Mouse (Mus musculus) heart, embryonic 15.5 days (tissue): Measurements from ENCODE around the gene Plekhg2. TPM values are rescaled to one million over a fixed set of nuclear protein-coding genes. Genes with fewer than 3 reads are reported as not detected.
A peak's percentile ranks its signal among the peaks of the same experiment; 100 is the strongest.

Source experiments
- ATAC-seq: fragments of 200-750 bp; cut with Nextera tagmentation; replicated peaks from 2 replicates; pipeline ENCODE4 v1.8.0; 2017; ENCODE audit warnings: low read depth, moderate TSS enrichment; ENCODE audit not compliant: insufficient number of reproducible peaks, insufficient read depth, low FRiP score
- H3K27ac ChIP-seq: fragments of 300-500 bp; sonication (generic); 2 replicates; pipeline ENCODE4 v1.5.1; 2015; ENCODE audit warnings: mild to moderate bottlenecking, inconsistent platforms
- H3K27me3 ChIP-seq: fragments of 300-500 bp; sonication (generic); 2 replicates; pipeline ENCODE4 v1.6.1; 2015; ENCODE audit warnings: inconsistent platforms
- H3K36me3 ChIP-seq: fragments of 300-500 bp; sonication (generic); 2 replicates; pipeline ENCODE4 v1.6.1; 2015; ENCODE audit warnings: mild to moderate bottlenecking, inconsistent platforms
- H3K4me1 ChIP-seq: fragments of 300-500 bp; sonication (generic); replicated peaks from 2 replicates; pipeline ENCODE4 v1.6.1; 2015; ENCODE audit warnings: inconsistent platforms
- H3K4me2 ChIP-seq: fragments of 300-500 bp; sonication (generic); 2 replicates; pipeline ENCODE4 v1.6.1; 2015; ENCODE audit warnings: inconsistent platforms, mild to moderate bottlenecking, moderate library complexity
- H3K4me3 ChIP-seq: fragments of 300-500 bp; sonication (generic); 2 replicates; pipeline ENCODE4 v1.5.1; 2015; ENCODE audit warnings: mild to moderate bottlenecking, inconsistent platforms
- H3K9ac ChIP-seq: fragments of 300-500 bp; sonication (generic); 2 replicates; pipeline ENCODE4 v1.6.1; 2015; ENCODE audit warnings: mild to moderate bottlenecking, inconsistent platforms
- H3K9me3 ChIP-seq: fragments of 300-500 bp; sonication (generic); replicated peaks from 2 replicates; pipeline ENCODE4 v1.6.1; 2016; ENCODE audit warnings: inconsistent platforms
- WGBS: fragments of 180-500 bp; shearing (Covaris S2); methylation state at CpG from one replicate; pipeline ENCODE4 v1.1.7; 2015; ENCODE audit warnings: mixed read lengths; 5-methylcytosine and 5-hydroxymethylcytosine counted together
- polyA plus RNA-seq: library from polyadenylated mRNA; unstranded; fragments of >200 nt; fragmentation: Nextera tagmentation; extraction: Ambion mirVana; gene quantifications from 2 replicates; pipeline ENCODE4 v1.2.1, GENCODE M21; 2015

Gene Plekhg2
- polyA plus RNA-seq = 34.3 and 46.7 TPM in 2 replicates

GRCm38 (mm10) chr7:28372251-28373108 lies at the start of gene Plekhg2:
TSS of gene Plekhg2 (minus strand) at chr7:28372599.
- H3K4me1 ChIP-seq = peaks cover 47% of the 10 kb centered on the region
- under 1% methylated on average over 66 of the region's 66 CpGs for WGBS
- peak; percentile 88 for ATAC-seq

GRCm38 (mm10) chr7:28419416-28419815 lies 47.0 kb upstream of the Plekhg2 start:
- Histone ChIP-seq H3K36me3 (peaks cover 61% of the 10 kb centered on the region), H3K9me3 (no peaks in the 10 kb centered on the region), H3K4me1 (peaks cover 17% of the 10 kb centered on the region), H3K4me3 (no peak overlapping the region), H3K27me3 (no peaks in the 10 kb centered on the region), H3K4me2 (no peak overlapping the region), H3K9ac (no peak overlapping the region), H3K27ac (no peak overlapping the region)
- WGBS = 91% methylated on average over 2 of the region's 2 CpGs
- no peak for ATAC-seq

More at GRCm38 (mm10) chr7:28372251-28373108, at the start of gene Plekhg2:
- no peaks in the 10 kb centered on the region for H3K9me3 ChIP-seq
- H3K4me2 ChIP-seq = peak within 1 kb of the TSS; percentile 81
- H3K36me3 ChIP-seq = peaks cover 23% of the 10 kb centered on the region
- H3K27ac ChIP-seq = peak within 1 kb of the TSS; percentile 97
- H3K27me3 ChIP-seq = no peaks in the 10 kb centered on the region
- peak within 1 kb of the TSS; percentile 74 for H3K4me3 ChIP-seq
- peak within 1 kb of the TSS; percentile 85 for H3K9ac ChIP-seq

- H3K4me3 ChIP-seq = no peak overlapping the region
- H3K4me1 ChIP-seq = peaks cover 15% of the 10 kb centered on the region
- no peaks in the 10 kb centered on the region for H3K27me3 ChIP-seq
- H3K9ac ChIP-seq = no peak overlapping the region
- H3K9me3 ChIP-seq = no peaks in the 10 kb centered on the region
- peaks cover 67% of the 10 kb centered on the region for H3K36me3 ChIP-seq
- 39% methylated on average over 8 of the region's 8 CpGs for WGBS
- peak; percentile 80 for ATAC-seq
- H3K27ac ChIP-seq = peak overlapping the region; percentile 72
- H3K4me2 ChIP-seq = no peak overlapping the region
These were observed 45.8 kb upstream of the Plekhg2 start for GRCm38 (mm10) chr7:28418096-28418670.

- H3K9me3 ChIP-seq = no peaks in the 10 kb centered on the region
- H3K4me2 ChIP-seq = no peak overlapping the region
- no peak for ATAC-seq
- peaks cover 66% of the 10 kb centered on the region for H3K36me3 ChIP-seq
- H3K9ac ChIP-seq = no peak overlapping the region
- H3K4me3 ChIP-seq = no peak overlapping the region
- H3K27ac ChIP-seq = no peak overlapping the region
- no peaks in the 10 kb centered on the region for H3K27me3 ChIP-seq
- peaks cover 15% of the 10 kb centered on the region for H3K4me1 ChIP-seq
These were observed 45.0 kb upstream of the Plekhg2 start for GRCm38 (mm10) chr7:28417368-28417767.

- H3K4me1 ChIP-seq = peaks cover 18% of the 10 kb centered on the region
- no peak overlapping the region for H3K4me2 ChIP-seq
- peaks cover 62% of the 10 kb centered on the region for H3K36me3 ChIP-seq
- H3K27ac ChIP-seq = no peak overlapping the region
- no peaks in the 10 kb centered on the region for H3K27me3 ChIP-seq
- H3K4me3 ChIP-seq = no peak overlapping the region
- ATAC-seq = no peak
- H3K9ac ChIP-seq = no peak overlapping the region
- H3K9me3 ChIP-seq = no peaks in the 10 kb centered on the region
- whole genome bisulfite sequencing = 62% methylated on average over 4 of the region's 4 CpGs
These were observed 40.4 kb upstream of the Plekhg2 start for GRCm38 (mm10) chr7:28412826-28413225.

- Histone ChIP-seq H3K9me3 (no peaks in the 10 kb centered on the region), H3K4me3 (no peak overlapping the region), H3K36me3 (peaks cover 67% of the 10 kb centered on the region), H3K4me2 (no peak overlapping the region), H3K27ac (peak overlapping the region; percentile 51), H3K4me1 (peaks cover 17% of the 10 kb centered on the region), H3K9ac (no peak overlapping the region; the same call in 1 of the 2 replicates), H3K27me3 (no peaks in the 10 kb centered on the region)
- no peak for ATAC-seq
- WGBS = 67% methylated on average over 3 of the region's 3 CpGs
These were observed 38.6 kb upstream of the Plekhg2 start for GRCm38 (mm10) chr7:28410841-28411475.

- WGBS = 58% methylated on average over 3 of the region's 3 CpGs
- H3K4me2 ChIP-seq = no peak overlapping the region
- H3K9ac ChIP-seq = no peak overlapping the region
- no peaks in the 10 kb centered on the region for H3K9me3 ChIP-seq
- no peak for ATAC-seq
- no peaks in the 10 kb centered on the region for H3K27me3 ChIP-seq
- peaks cover 92% of the 10 kb centered on the region for H3K36me3 ChIP-seq
- no peak overlapping the region for H3K4me3 ChIP-seq
- no peaks in the 10 kb centered on the region; the same call in 1 of the 2 replicates for H3K4me1 ChIP-seq
- no peak overlapping the region for H3K27ac ChIP-seq
These were observed 29.5 kb upstream of the Plekhg2 start for GRCm38 (mm10) chr7:28401942-28402341.

- H3K9me3 ChIP-seq = no peaks in the 10 kb centered on the region
- H3K27me3 ChIP-seq = no peaks in the 10 kb centered on the region
- 96% methylated on average over 1 of the region's 1 CpGs for WGBS
- ATAC-seq = no peak
- peaks cover 91% of the 10 kb centered on the region for H3K36me3 ChIP-seq
- no peak overlapping the region for H3K4me2 ChIP-seq
- H3K4me1 ChIP-seq = no peaks in the 10 kb centered on the region; the same call in 1 of the 2 replicates
- H3K9ac ChIP-seq = no peak overlapping the region
- H3K27ac ChIP-seq = no peak overlapping the region
- H3K4me3 ChIP-seq = no peak overlapping the region
These were observed 28.6 kb upstream of the Plekhg2 start for GRCm38 (mm10) chr7:28401030-28401429.

- Histone ChIP-seq H3K4me1 (peaks cover 3% of the 10 kb centered on the region), H3K4me2 (no peak overlapping the region), H3K9ac (no peak overlapping the region), H3K9me3 (no peaks in the 10 kb centered on the region), H3K27ac (no peak overlapping the region), H3K27me3 (no peaks in the 10 kb centered on the region), H3K36me3 (peaks cover 82% of the 10 kb centered on the region), H3K4me3 (no peak overlapping the region)
- WGBS = 89% methylated on average over 10 of the region's 10 CpGs
- no peak for ATAC-seq
These were observed 26.4 kb upstream of the Plekhg2 start for GRCm38 (mm10) chr7:28398696-28399340.

- no peak overlapping the region for H3K9ac ChIP-seq
- no peak overlapping the region for H3K4me2 ChIP-seq
- no peaks in the 10 kb centered on the region for H3K9me3 ChIP-seq
- peaks cover 75% of the 10 kb centered on the region for H3K36me3 ChIP-seq
- ATAC-seq = no peak
- WGBS = 57% methylated on average over 3 of the region's 3 CpGs
- H3K4me3 ChIP-seq = no peak overlapping the region
- H3K4me1 ChIP-seq = peaks cover 9% of the 10 kb centered on the region
- H3K27me3 ChIP-seq = no peaks in the 10 kb centered on the region
- no peak overlapping the region for H3K27ac ChIP-seq
These were observed 25.6 kb upstream of the Plekhg2 start for GRCm38 (mm10) chr7:28398000-28398399.

GRCm38 (mm10) chr7:28395425-28395824 lies 23.0 kb upstream of the Plekhg2 start:
- peaks cover 54% of the 10 kb centered on the region for H3K36me3 ChIP-seq
- no peak for ATAC-seq
- H3K4me3 ChIP-seq = no peak overlapping the region
- peaks cover 20% of the 10 kb centered on the region for H3K4me1 ChIP-seq
- H3K27ac ChIP-seq = no peak overlapping the region
- no peak overlapping the region for H3K4me2 ChIP-seq
- no peak overlapping the region for H3K9ac ChIP-seq
- H3K9me3 ChIP-seq = no peaks in the 10 kb centered on the region
- whole genome bisulfite sequencing = 94% methylated on average over 4 of the region's 4 CpGs
- no peaks in the 10 kb centered on the region for H3K27me3 ChIP-seq
